Mouse (Mus musculus): ENCODE results near the gene Emp3. TPM values are rescaled to one million over a fixed set of nuclear protein-coding genes. Genes with fewer than 3 reads are reported as not detected.
A peak's percentile ranks its signal among the peaks of the same experiment; 100 is the strongest.

Gene Emp3
- polyA plus RNA-seq, 1 experiment from 2014 or later, result 78.5 TPM

- Histone ChIP-seq H3K4me1 (peaks cover 31% of the 10 kb centered on the region), H3K9ac (no peak overlapping the region), H3K4me3 (peak overlapping the region; percentile 34), H3K9me3 (no peaks in the 10 kb centered on the region), H3K36me3 (peaks cover 3% of the 10 kb centered on the region; the same call in 1 of the 2 replicates), H3K27ac (peak overlapping the region; percentile 90), H3K4me2 (replicated peaks) (peak overlapping the region; percentile 52), H3K27me3 (peaks cover 12% of the 10 kb centered on the region; the same call in 1 of the 2 replicates)
- 2% methylated on average over 37 of the region's 37 CpGs for WGBS
- ATAC-seq (ENCODE audit: insufficient number of reproducible peaks, insufficient read depth, low FRiP score, low TSS enrichment), result peak; percentile 86
Measured at GRCm38 (mm10) chr7:45922928-45923761, 1.9 kb upstream of the Emp3 start.

DNA sequence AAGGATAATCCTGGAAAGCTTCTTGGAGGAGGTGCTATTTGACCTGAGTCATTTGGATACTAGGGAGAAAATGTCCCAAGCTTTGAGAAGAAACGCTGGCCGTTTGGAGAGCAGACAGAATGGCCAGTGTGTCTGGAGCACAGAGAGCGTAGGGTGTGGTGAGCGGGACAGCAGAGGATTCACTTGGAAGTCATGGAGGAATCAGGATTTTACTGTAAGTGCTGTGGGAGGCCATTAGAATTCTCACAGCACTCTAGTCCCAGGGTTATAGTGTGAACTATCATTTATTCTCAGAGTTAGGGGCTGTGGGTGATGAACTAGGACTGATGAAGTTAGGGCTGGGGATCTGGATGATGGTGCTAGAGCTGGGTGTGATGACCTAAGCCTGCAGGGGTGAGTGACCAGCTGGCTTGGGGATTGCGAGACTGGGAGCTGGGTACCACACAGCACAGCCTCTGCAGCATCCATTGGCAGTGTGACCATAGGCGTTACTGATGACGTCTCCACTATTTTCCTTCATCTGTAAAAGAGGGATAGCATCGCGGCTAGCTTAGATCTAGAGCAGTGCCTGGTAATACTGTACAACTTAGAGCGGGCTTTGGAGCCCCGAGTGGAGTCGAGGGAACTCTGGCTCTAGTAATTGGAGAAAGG lies 871 bp upstream of the Emp3 start:
- Histone ChIP-seq H3K9me3 (no peaks in the 10 kb centered on the region), H3K4me3 (no peak overlapping the region), H3K4me2 (replicated peaks) (peak overlapping the region; percentile 52), H3K9ac (no peak overlapping the region), H3K4me1 (peaks cover 42% of the 10 kb centered on the region), H3K27ac (peak overlapping the region; percentile 90), H3K36me3 (peaks cover 3% of the 10 kb centered on the region; the same call in 1 of the 2 replicates), H3K27me3 (peaks cover 2% of the 10 kb centered on the region; the same call in 1 of the 2 replicates)
- WGBS, result 77% methylated on average over 12 of the region's 12 CpGs
- no peak for ATAC-seq (ENCODE audit: insufficient number of reproducible peaks, insufficient read depth, low FRiP score, low TSS enrichment)

DNA sequence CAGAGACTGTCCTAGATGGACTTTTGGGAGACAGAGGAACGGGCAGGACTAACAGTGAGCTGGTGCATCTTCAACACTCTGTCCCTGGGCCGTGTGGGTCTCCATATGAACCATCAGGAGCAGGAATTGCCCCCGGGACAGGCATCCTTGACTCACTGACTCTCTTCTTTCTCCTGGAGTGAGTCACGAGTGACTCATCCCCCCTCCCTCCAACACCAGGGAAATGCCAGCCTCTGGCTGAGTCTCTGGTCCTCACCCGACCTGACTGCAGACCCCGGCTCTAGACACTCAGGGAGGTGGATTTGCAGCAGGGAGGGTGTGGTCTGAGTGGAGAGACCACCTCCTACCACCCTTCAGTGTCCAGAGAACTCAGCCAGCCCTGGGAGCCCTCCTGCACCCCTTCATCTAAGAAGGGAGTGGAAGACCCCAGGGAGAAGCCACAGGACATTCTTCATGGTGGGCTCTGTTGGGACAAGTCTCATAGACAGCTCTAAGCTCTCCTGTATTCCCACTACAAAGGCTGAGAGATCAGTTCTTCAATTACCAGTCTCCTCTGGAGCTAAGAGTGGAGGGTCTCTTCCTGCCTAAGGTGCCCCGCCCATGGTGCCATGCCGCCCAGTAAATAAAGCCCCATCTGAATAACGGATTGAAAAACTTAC lies 492 bp downstream of the Emp3 start:
- H3K9me3 ChIP-seq, result no peaks in the 10 kb centered on the region
- H3K36me3 ChIP-seq, result peaks cover 3% of the 10 kb centered on the region; the same call in 1 of the 2 replicates
- H3K9ac ChIP-seq, result peak overlapping the region; percentile 46
- ATAC-seq (ENCODE audit: insufficient number of reproducible peaks, insufficient read depth, low FRiP score, low TSS enrichment), result no peak
- peak overlapping the region; percentile 38 for H3K4me3 ChIP-seq
- H3K4me2 ChIP-seq (replicated peaks), result peak overlapping the region; percentile 45
- H3K27me3 ChIP-seq, result no peaks in the 10 kb centered on the region
- WGBS, result 42% methylated on average over 9 of the region's 9 CpGs
- H3K4me1 ChIP-seq, result peaks cover 55% of the 10 kb centered on the region
- peak overlapping the region; percentile 78 for H3K27ac ChIP-seq

GRCm38 (mm10) chr7:45919761-45920160 lies 1.4 kb downstream of the Emp3 start:
- no peak for ATAC-seq (ENCODE audit: insufficient number of reproducible peaks, insufficient read depth, low FRiP score, low TSS enrichment)
- H3K4me3 ChIP-seq, result peak overlapping the region; percentile 38; the same call in 1 of the 2 replicates
- H3K4me2 ChIP-seq (replicated peaks), result peak overlapping the region; percentile 45
- no peaks in the 10 kb centered on the region for H3K9me3 ChIP-seq
- H3K4me1 ChIP-seq, result peaks cover 55% of the 10 kb centered on the region
- 78% methylated on average over 4 of the region's 4 CpGs for WGBS
- H3K27ac ChIP-seq, result no peak overlapping the region
- H3K27me3 ChIP-seq, result no peaks in the 10 kb centered on the region
- H3K36me3 ChIP-seq, result peaks cover 3% of the 10 kb centered on the region; the same call in 1 of the 2 replicates
- H3K9ac ChIP-seq, result peak overlapping the region; percentile 46; the same call in 1 of the 2 replicates

GRCm38 (mm10) chr7:45919083-45919671 lies 2.0 kb downstream of the Emp3 start:
- Histone ChIP-seq H3K36me3 (peaks cover 3% of the 10 kb centered on the region; the same call in 1 of the 2 replicates), H3K4me3 (no peak overlapping the region), H3K27ac (no peak overlapping the region), H3K9me3 (no peaks in the 10 kb centered on the region), H3K4me1 (peaks cover 59% of the 10 kb centered on the region), H3K9ac (no peak overlapping the region), H3K4me2 (replicated peaks) (peak overlapping the region; percentile 45; the same call in 1 of the 2 replicates), H3K27me3 (no peaks in the 10 kb centered on the region)
- 69% methylated on average over 14 of the region's 14 CpGs for WGBS
- ATAC-seq (ENCODE audit: insufficient number of reproducible peaks, insufficient read depth, low FRiP score, low TSS enrichment), result no peak

DNA sequence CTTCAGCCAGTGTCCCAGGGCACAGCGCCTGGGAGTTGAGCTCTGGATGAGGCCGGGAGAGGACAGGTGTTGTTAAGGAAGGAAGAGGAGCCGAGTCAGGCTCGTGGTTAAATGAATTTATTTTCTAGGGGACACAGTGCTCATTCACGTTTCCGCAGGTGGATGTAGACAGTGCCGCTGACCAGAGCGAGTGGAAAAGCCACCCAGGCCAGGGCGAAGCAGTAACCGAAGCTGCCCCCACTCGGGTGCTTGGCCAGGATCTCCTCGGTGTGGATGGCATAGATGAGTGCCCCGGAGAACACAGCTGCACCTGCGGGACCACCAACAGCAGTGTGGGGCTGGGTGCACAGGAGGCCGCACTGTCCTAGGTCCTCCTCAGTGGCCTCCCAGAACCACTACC lies 3.3 kb downstream of the Emp3 start:
- no peaks in the 10 kb centered on the region for H3K27me3 ChIP-seq
- H3K4me3 ChIP-seq, result no peak overlapping the region
- WGBS, result 85% methylated on average over 15 of the region's 15 CpGs
- peaks cover 55% of the 10 kb centered on the region for H3K4me1 ChIP-seq
- H3K9me3 ChIP-seq, result no peaks in the 10 kb centered on the region
- peak overlapping the region; percentile 40; the same call in 1 of the 2 replicates for H3K9ac ChIP-seq
- ATAC-seq (ENCODE audit: insufficient number of reproducible peaks, insufficient read depth, low FRiP score, low TSS enrichment), result no peak
- peaks cover 3% of the 10 kb centered on the region; the same call in 1 of the 2 replicates for H3K36me3 ChIP-seq
- peak overlapping the region; percentile 94 for H3K27ac ChIP-seq
- H3K4me2 ChIP-seq (replicated peaks), result 0 out of 2 replicates have a peak overlapping the region, but pooled peaks have one; percentile 52

DNA sequence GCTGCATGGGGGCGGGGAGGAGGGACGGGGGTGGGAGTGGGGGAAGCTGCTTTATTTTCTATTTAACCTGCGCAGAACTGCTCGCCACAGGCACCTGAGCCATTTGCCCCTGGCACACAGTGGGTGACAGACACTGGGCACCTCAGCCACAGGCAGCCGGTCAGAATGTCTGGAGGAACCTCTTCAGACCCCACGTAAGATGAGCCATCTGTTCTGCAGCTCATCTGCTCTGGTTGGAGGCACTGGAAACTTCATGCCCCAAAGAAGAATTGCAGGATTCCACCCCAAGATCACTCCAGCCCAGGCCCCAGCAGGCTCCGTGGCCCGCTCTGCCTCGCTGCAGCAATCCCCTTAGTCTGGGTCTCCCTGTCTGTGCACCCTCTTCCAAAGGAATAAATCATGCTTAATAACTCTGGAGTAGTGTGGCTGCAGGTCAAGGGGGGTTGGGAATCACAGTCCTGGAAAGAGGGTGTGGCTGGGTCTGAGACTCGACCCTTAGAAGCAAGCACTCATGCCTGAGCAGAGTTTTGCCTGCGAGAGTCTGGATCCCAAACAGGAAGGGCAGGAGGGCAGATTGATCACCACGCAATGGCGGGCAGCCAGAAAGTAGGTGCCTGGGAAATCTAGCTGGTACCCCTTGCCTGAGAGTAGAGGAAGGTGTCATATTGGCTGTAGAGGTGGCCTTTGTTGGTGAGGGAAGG lies 4.0 kb downstream of the Emp3 start:
- H3K4me3 ChIP-seq, result peak overlapping the region; percentile 23
- 24% methylated on average over 13 of the region's 13 CpGs for WGBS
- H3K27me3 ChIP-seq, result no peaks in the 10 kb centered on the region
- peak overlapping the region; percentile 52 for H3K4me2 ChIP-seq (replicated peaks)
- peak overlapping the region; percentile 40; the same call in 1 of the 2 replicates for H3K9ac ChIP-seq
- peaks cover 47% of the 10 kb centered on the region for H3K4me1 ChIP-seq
- peaks cover 3% of the 10 kb centered on the region; the same call in 1 of the 2 replicates for H3K36me3 ChIP-seq
- peak overlapping the region; percentile 94 for H3K27ac ChIP-seq
- no peak for ATAC-seq (ENCODE audit: insufficient number of reproducible peaks, insufficient read depth, low FRiP score, low TSS enrichment)
- H3K9me3 ChIP-seq, result no peaks in the 10 kb centered on the region

GRCm38 (mm10) chr7:45916056-45917003 lies 4.9 kb downstream of the Emp3 start:
- peaks cover 3% of the 10 kb centered on the region; the same call in 1 of the 2 replicates for H3K36me3 ChIP-seq
- no peaks in the 10 kb centered on the region for H3K9me3 ChIP-seq
- H3K4me3 ChIP-seq, result peak overlapping the region; percentile 23
- H3K4me2 ChIP-seq (replicated peaks), result peak overlapping the region; percentile 52
- peak; percentile 81; the same call in 1 of the 2 replicates for ATAC-seq (ENCODE audit: insufficient number of reproducible peaks, insufficient read depth, low FRiP score, low TSS enrichment)
- no peaks in the 10 kb centered on the region for H3K27me3 ChIP-seq
- peak overlapping the region; percentile 94 for H3K27ac ChIP-seq
- peak overlapping the region; percentile 52 for H3K9ac ChIP-seq
- H3K4me1 ChIP-seq, result peaks cover 45% of the 10 kb centered on the region
- 36% methylated on average over 26 of the region's 26 CpGs for WGBS

- peaks cover 40% of the 10 kb centered on the region for H3K4me1 ChIP-seq
- no peaks in the 10 kb centered on the region for H3K27me3 ChIP-seq
- H3K4me2 ChIP-seq (replicated peaks), result no peak overlapping the region
- H3K27ac ChIP-seq, result no peak overlapping the region
- peaks cover 11% of the 10 kb centered on the region; the same call in 1 of the 2 replicates for H3K36me3 ChIP-seq
- ATAC-seq (ENCODE audit: insufficient number of reproducible peaks, insufficient read depth, low FRiP score, low TSS enrichment), result no peak
- no peaks in the 10 kb centered on the region for H3K9me3 ChIP-seq
- H3K4me3 ChIP-seq, result no peak overlapping the region
- H3K9ac ChIP-seq, result no peak overlapping the region
- 88% methylated on average over 5 of the region's 5 CpGs for WGBS
Measured at GRCm38 (mm10) chr7:45915011-45915410, 6.2 kb downstream of the Emp3 start.

GRCm38 (mm10) chr7:45914067-45914466 lies 7.1 kb downstream of the Emp3 start:
- H3K4me1 ChIP-seq, result peaks cover 32% of the 10 kb centered on the region
- peaks cover 19% of the 10 kb centered on the region for H3K36me3 ChIP-seq
- no peak overlapping the region for H3K4me3 ChIP-seq
- no peak overlapping the region for H3K27ac ChIP-seq
- no peak overlapping the region for H3K4me2 ChIP-seq (replicated peaks)
- WGBS, result 87% methylated on average over 6 of the region's 6 CpGs
- no peak overlapping the region for H3K9ac ChIP-seq
- no peak for ATAC-seq (ENCODE audit: insufficient number of reproducible peaks, insufficient read depth, low FRiP score, low TSS enrichment)
- H3K27me3 ChIP-seq, result no peaks in the 10 kb centered on the region
- H3K9me3 ChIP-seq, result no peaks in the 10 kb centered on the region

Measured in embryonic facial prominence, embryonic 12.5 days (tissue).